In the genomic region with DNA sequence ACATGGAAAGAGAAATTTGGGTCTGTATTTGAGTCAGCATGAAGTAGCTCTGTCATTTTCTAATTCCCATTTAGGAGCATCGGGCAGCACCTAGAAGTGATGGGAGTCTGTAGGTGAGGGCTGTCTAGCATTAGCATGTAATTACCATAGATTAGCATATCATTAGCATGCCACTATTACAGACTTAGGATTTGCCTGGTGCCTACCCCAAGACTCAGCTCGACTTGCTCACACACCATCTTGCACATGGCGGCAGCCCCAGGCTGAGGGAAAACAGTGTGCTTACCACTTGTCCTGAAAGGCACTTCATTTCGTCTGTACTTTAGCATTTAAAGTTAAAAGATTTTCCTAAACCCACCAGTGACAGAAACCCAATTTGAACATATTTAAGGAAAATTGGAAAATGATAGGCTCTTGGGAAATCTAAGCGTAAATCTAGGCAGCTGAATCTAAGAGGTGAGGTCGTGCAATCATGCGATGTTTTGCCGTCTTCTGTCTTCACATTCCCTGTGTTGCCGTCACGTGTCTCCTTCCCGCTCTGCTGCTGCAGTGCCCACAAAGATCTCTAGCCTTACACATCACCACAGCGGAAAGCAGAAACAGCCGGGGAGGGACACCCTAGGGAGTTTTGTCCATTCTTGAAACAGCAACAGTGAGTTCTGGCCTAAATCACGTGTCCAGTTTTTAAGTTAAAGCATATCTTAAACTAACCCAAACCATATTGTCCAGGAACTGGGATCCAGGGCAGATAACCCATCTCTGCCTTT, we compare ENCODE assay signal across 15 mouse cellular contexts.
DNase-seq lines count a peak whose midpoint lies in the region; ATAC-seq lines count a peak whose summit lies in the region.
"Had no signal": no experiment of that assay in that cellular context is flagged by ENCODE, and none has a peak within 500 bp of the region (broad histone marks: within the 10 kb centered on the region; RNA-seq: fewer than 3 reads in every experiment).

No protein-coding gene starts in this region.

- peak; percentile 89 for ATAC-seq in forebrain, embryonic 15.5 days (replicated peaks)
- peak; percentile 88 for ATAC-seq in midbrain, embryonic 13.5 days
- ATAC-seq: Patski had no signal

- peak overlapping the region; percentile 53 for H3K27ac ChIP-seq in forebrain, embryonic 15.5 days (replicated peaks)
- no peak overlapping the region for H3K27ac ChIP-seq in midbrain, embryonic 13.5 days
- H3K27ac ChIP-seq: heart, embryonic 15.5 days; liver, embryonic 15.5 days had no signal

- 40% methylated on average over 14 of the region's 14 CpGs for WGBS in forebrain, embryonic 15.5 days
- WGBS in midbrain, embryonic 13.5 days = 65% methylated on average over 14 of the region's 14 CpGs

- intact Hi-C loops in heart, postnatal 14 days (cut with DNase I) = loop anchor here (10.0 kb wide), 1 partner anchor 159 kb away; no protein-coding TSS in a partner anchor

- H3K9ac ChIP-seq in forebrain, embryonic 15.5 days (replicated peaks) = no peak overlapping the region
- no peak overlapping the region for H3K9ac ChIP-seq in midbrain, embryonic 13.5 days (replicated peaks)
- H3K9ac ChIP-seq: heart, embryonic 15.5 days; liver, embryonic 15.5 days had no signal

- peaks cover 45% of the 10 kb centered on the region for H3K4me1 ChIP-seq in forebrain, embryonic 15.5 days
- H3K4me1 ChIP-seq in midbrain, embryonic 13.5 days (replicated peaks) = peaks cover 18% of the 10 kb centered on the region
- H3K4me1 ChIP-seq: liver, embryonic 15.5 days had no signal

- H3K27me3 ChIP-seq in forebrain, embryonic 15.5 days = no peaks in the 10 kb centered on the region
- H3K27me3 ChIP-seq in midbrain, embryonic 13.5 days = no peaks in the 10 kb centered on the region
- H3K27me3 ChIP-seq: CH12.LX; heart, embryonic 15.5 days; liver, embryonic 15.5 days; Patski had no signal

- no peak overlapping the region for H3K4me2 ChIP-seq in forebrain, embryonic 15.5 days (replicated peaks)
- H3K4me2 ChIP-seq in midbrain, embryonic 13.5 days (replicated peaks) = no peak overlapping the region
- H3K4me2 ChIP-seq: heart, embryonic 15.5 days; liver, embryonic 15.5 days had no signal

- H3K4me3 ChIP-seq in forebrain, embryonic 15.5 days = no peak overlapping the region
- no peak overlapping the region for H3K4me3 ChIP-seq in midbrain, embryonic 13.5 days (replicated peaks)
- H3K4me3 ChIP-seq: heart, embryonic 15.5 days; liver, embryonic 15.5 days had no signal

- H3K36me3 ChIP-seq in forebrain, embryonic 15.5 days = no peaks in the 10 kb centered on the region
- no peaks in the 10 kb centered on the region for H3K36me3 ChIP-seq in midbrain, embryonic 13.5 days
- H3K36me3 ChIP-seq: heart, embryonic 15.5 days; liver, embryonic 15.5 days had no signal

- no peaks in the 10 kb centered on the region for H3K9me3 ChIP-seq in forebrain, embryonic 15.5 days
- H3K9me3 ChIP-seq in midbrain, embryonic 13.5 days = 0 out of 2 replicates have a peak, but pooled peaks cover 4% of the 10 kb centered on the region
- H3K9me3 ChIP-seq: heart, embryonic 15.5 days; liver, embryonic 15.5 days had no signal

- peak; percentile 30 for DNase-seq in NIH3T3 (ENCODE audit: low read depth)
- peak; percentile 33 for DNase-seq in brain, adult 2 months (ENCODE audit: low read depth, low spot score)
- DNase-seq in c-Kit-positive CD71-positive TER-119-positive erythroid progenitor cells, embryonic 14.5 days (ENCODE audit: low spot score) = no peak
- no peak for DNase-seq in kidney, adult 9 months
- no peak for DNase-seq in heart, postnatal 14 days
- DNase-seq: cerebellum, adult 9-10 months; heart, adult 11 months; kidney, postnatal 14 days; lung, postnatal 4 days had no signal

Comparison
In these comparisons a context has a peak if more than half of its experiments do, and no peak if none do; other contexts are left out.
1. DNase-seq: peak in NIH3T3 (single experiment) and brain, adult 2 months (single experiment); none in c-Kit-positive CD71-positive TER-119-positive erythroid progenitor cells, embryonic 14.5 days (single experiment), kidney, adult 9 months (single experiment) and heart, postnatal 14 days (0 of 2).